Mouse (Mus musculus) 3134 (cell line): Measurements from ENCODE around the gene Gm11563.
A peak's percentile ranks its signal among the peaks of the same experiment; 100 is the strongest.
"Not testable (repeated sequence)": the region's sequence is repeated elsewhere in the genome, so short reads cannot be mapped to it uniquely, and the experiment has no call there.

Experiments
- DNase-seq: peaks from one replicate; pipeline ENCODE4 v3.0.0-alpha.2; 2011; ENCODE audit warnings: low spot score; ENCODE audit not compliant: insufficient read length; ENCODE audit errors: extremely low read depth

Gm11563 gene

GRCm38 (mm10) chr11:99658467-99659010, at the start of gene Gm11563:
Gene Gm11563, minus strand, starts transcription at chr11:99658960.
- DNase-seq, result peak; percentile 71

DNA sequence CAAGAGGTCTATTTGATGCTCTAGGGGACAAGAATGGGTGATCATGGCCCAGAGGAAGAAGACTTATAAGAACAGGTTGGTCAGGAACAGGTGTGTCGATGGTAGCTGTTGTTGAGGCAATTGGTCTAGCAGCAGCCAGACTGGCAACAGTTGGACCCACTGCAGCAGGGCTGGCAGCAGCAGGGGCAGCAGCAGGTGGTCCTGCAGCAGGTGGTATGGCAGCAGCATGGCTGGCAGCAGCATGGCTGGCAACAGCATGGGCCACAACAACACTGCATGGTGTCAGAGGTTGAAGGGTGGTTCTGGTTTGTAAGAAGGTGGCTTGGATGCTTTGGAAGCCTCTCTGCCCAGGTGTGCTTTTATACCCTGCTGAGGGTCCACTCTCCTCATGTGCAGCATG, 31.7 kb upstream of the Gm11563 start, which contains the start of gene Gm14190:
Gene Gm14190 (minus strand): TSS at position 278 of the 400 bp plus-strand sequence.
- DNase-seq, result no peak

GRCm38 (mm10) chr11:99685235-99685634, 26.5 kb upstream of the Gm11563 start:
- DNase-seq, result not testable (repeated sequence)

DNA sequence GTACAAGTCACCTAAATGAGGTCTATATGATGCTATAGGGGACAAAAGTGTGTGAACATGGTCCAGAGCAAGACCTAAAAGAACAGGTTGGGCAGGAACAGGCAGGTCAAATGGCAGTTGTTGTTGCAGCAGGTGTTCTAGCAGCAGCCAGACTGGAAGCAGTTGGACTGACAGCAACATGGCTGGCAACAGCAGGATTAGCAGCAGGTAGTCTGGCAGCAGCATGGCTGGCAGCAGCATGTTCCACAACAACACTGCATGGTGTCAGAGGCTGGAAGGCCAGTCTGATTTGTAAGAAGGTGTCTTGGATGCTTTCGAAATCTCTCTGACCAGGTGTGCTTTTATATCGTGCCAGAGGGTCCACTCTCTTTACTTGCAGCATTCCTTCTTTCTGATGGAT, 24.7 kb upstream of the Gm11563 start:
- no peak for DNase-seq

DNA sequence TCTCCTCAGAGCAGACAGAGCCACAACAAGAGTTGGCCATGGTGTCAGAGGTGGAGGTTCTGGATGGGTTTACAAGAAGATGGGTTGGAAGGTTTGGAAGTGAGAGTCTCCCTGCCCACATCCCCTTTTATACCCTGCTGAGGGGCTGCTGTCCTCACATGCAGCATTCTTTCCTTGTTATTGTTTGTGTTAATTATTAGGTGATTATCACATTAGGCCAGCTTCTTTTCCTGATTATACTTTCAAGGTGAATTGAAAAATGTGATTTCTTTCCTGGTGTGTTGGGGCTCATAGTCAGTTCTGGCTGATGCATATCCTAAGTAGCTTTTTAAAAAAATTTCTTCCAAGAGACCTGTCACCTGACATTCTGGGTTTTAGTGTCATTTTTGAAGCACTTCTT, 7.1 kb upstream of the Gm11563 start, which contains the start of gene Krtap4-6:
Gene Krtap4-6 (minus strand): TSS at position 101 of the 400 bp plus-strand sequence.
- DNase-seq, result no peak

DNA sequence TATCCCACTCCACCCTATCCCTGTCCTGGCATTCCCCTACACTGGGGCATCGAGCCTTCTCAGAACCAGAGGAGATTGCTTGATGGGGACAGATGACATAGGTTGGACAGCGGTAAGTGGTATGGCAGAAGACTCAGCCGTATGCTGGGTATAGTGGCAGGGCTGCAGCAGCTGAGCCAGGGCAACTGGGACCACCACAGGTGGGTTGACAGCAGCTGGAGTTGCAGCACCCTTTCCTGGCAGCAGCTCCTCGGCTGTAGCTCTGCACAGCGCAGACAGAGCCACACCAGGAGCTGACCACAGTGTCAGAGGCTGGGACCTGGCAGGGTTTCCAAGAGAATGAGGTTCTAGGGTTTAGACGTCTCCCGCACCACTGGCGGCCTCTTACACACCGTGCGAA, 4.0 kb upstream of the Gm11563 start:
- DNase-seq, result no peak

- DNase-seq, result peak; percentile 73
These were observed 496 bp upstream of the Gm11563 start for GRCm38 (mm10) chr11:99659256-99659655.

DNA sequence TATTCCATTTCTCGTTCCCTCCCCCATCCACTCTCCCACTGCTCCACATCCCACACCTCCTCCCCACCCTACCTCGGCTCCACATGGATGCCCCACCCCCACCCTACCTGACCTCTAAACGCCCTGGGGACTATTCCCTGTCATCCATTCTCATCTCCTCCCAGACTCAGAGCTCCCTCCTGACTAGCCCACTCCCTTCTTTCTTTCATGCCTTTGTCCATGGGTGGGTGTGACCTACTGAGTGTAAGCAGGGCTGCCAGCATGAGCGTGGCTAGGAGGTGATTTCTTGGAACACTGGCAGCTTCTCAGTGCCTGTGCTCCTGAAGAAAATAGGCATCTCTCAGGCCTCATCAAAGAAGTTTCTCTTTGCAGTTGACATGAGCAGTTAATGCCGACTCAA, 1.7 kb downstream of the Gm11563 start:
- no peak for DNase-seq

GRCm38 (mm10) chr11:99650136-99650535, 8.6 kb downstream of the Gm11563 start, which contains the start of gene Gm11555:
Gene Gm11555, minus strand, starts transcription at chr11:99650236.
- DNase-seq, result no peak

- no peak for DNase-seq
These were observed 12.3 kb downstream of the Gm11563 start for GRCm38 (mm10) chr11:99646444-99646843.

DNA sequence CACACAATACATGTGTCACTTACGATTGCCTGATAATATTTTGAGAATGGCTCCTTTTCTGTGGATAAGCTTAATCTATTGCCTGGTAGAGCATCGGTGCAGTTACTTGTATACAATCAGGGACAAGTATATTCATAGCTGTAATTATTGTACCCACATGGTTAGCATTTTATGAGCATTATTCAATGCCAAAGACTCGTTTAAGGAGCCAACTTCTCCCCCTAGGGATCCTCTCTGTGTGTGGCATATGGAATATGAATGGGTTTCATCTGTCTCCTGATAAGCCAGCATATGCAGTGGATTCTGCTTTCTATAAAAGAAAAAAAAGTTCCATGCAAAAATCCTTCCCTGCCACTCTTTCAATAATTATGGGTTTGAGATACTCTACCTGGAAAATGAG, 14.4 kb downstream of the Gm11563 start:
- DNase-seq, result no peak

GRCm38 (mm10) chr11:99643635-99644139, 15.1 kb downstream of the Gm11563 start, which contains the start of gene Krtap4-7:
Gene Krtap4-7, minus strand, starts transcription at chr11:99644089.
- not testable (repeated sequence) for DNase-seq

- DNase-seq, result no peak
These were observed 17.8 kb downstream of the Gm11563 start for GRCm38 (mm10) chr11:99640926-99641325.

DNA sequence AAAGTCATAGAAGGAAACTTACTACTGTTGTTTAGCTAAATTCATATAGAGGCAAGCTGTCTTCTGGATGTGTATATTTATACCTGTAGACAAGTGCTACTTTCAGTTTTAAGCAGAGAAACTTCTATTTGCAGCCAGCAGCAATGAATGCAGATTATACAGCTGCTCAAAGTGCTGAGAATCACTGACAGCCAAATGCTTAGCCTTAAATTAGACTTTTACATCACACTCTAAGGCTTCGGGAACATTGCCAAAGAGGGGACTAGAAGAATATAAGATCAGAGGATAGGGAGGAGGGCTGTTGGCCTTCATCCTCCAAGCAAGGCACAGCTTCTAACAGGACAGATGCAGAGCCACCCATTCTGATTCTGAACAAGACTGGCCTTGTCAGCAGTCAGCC, 21.7 kb downstream of the Gm11563 start:
- no peak for DNase-seq

DNA sequence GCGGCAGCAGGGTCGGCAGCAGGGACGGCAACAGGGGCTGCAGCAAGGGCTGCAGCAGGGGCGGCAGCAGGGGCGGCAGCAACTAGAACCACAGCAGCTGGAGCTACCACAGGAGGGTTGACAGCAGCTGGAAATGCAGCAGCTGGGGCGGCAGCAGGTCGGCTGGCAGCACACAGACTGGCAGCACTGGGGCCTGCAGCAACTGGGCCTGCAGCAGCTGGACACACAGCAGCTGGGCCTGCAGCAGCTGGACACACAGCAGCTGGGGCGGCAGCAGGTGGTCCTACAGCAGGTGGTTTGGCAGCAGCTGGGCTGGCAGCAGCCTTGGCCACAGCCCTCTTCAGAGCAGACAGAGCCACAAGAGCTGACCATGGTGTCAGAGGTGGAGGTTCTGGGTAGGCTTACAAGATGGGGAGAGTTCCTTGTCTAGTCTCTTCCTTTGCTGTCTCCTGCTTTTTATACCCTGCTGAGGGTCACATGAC, 24.1 kb downstream of the Gm11563 start, which contains the start of gene Krtap4-2:
Gene Krtap4-2 (minus strand): TSS at position 432 of the 482 bp plus-strand sequence.
- peak; percentile 27 for DNase-seq

DNA sequence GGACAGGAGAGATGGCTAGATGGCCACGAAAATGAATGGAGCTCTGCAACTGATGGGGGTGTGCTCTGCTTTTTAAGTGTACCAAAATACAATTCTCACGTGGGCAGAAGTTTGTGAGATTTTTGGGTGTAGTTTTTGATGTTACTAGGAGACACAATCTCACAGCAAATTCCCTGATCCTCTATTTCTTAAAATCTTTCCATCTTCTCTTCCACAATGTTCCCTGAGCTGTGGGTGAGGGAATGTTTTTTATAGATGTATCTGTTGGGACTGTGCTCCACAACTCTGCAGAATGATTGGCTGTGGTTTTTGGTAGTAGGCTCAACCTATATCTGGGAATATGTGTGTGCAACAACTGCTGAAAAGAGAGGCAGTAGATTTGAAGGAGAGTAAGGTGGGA, 25.5 kb downstream of the Gm11563 start:
- no peak for DNase-seq

DNA sequence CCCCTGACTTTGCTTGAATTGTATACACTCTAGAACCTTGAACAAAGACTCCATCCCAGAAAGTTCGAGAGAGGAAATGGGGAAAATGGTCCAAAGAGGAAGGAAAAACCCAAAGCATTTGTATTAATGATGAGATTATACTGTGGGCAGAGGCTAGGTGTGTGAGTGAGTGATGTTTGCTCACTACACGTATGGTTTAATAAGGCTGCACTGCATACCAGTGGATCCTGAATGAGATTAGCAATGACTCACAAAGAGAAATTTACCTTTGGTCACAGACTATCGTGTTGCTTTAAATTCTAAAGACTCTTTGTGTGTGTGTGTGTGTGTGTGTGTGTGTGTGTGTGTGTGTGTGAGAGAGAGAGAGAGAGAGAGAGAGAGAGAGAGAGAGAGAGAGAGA, 27.9 kb downstream of the Gm11563 start:
- no peak for DNase-seq

DNA sequence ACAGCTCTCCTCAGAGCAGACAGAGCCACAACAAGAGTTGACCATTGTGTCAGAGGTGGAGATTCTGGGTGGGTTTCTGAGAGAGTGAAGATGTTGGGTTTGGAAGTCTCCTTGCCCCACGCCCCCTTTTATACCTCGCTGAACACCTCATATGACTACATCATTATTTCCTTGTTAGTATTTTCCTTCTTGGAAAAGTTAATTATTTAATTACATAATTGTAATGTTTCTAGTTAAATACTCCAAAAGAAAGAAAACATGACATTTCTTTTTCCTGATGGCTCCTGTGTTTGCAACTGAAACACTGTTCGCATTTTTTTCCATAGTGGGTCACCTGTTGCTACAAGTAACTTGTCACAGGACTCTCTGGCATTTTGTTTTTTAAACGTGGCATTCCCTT, 30.6 kb downstream of the Gm11563 start, which contains the start of gene Krtap4-1:
Gene Krtap4-1 (minus strand): TSS at position 101 of the 400 bp plus-strand sequence.
- DNase-seq, result no peak

- DNase-seq, result no peak
These were observed 38.4 kb downstream of the Gm11563 start, which contains the start of gene Gm11562 for GRCm38 (mm10) chr11:99620335-99620734. Gene Gm11562, minus strand, starts transcription at chr11:99620435.

DNA sequence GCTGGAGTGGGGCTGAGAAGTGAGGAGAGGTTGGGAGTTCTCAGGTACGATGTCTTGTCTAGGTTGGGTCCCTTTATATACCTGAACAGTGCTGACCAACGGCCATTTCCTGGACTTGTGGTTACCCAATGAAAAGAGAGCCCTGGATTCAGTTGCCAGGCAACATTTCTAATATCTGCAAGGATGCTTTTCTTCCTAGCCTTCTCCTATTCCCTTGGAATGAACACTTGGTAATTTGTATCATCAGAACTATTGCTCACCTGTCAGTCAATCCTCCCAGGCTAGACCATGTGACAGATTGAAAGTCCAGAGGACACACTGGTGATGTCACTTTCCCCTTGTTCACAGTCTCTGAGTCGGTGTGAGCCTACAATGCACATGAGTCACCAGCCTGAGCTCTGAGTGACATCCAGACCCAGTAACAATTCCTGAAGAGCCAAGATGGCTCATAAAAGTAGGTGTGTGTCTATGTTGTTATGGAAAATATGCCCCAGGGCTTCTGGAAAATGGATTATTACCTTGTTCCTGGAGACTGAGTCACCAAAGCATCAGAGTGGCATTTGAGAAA, 43.9 kb downstream of the Gm11563 start, which contains the start of gene Krtap2-4:
Gene Krtap2-4 (minus strand): TSS at position 51 of the 568 bp plus-strand sequence.
- DNase-seq, result peak; percentile 28

- DNase-seq, result not testable (repeated sequence)
These were observed 48.7 kb downstream of the Gm11563 start, which contains the start of gene Gm11937 for GRCm38 (mm10) chr11:99610089-99610488. Gene Gm11937, minus strand, starts transcription at chr11:99610189.
